30 mouse cellular contexts compared by ENCODE assay signal in genomic region chr9:99325208-99325929, GRCm38 (mm10). TPM values are rescaled to one million over a fixed set of nuclear protein-coding genes. Genes with fewer than 3 reads are reported as not detected.
DNase-seq lines count a peak whose midpoint lies in the region; ATAC-seq and TF ChIP-seq lines count a peak whose summit lies in the region.
"Had no signal": no experiment of that assay in that cellular context is flagged by ENCODE, and none has a peak within 500 bp of the region (broad histone marks: within the 10 kb centered on the region; RNA-seq: fewer than 3 reads in every experiment).

No protein-coding gene starts in this region.

- no peaks in the 10 kb centered on the region for H3K9me3 ChIP-seq in forebrain, postnatal 0 days (ENCODE audit: low read length)
- no peaks in the 10 kb centered on the region for H3K9me3 ChIP-seq in forebrain, embryonic 16.5 days (ENCODE audit: control insufficient read depth, low read length)
- H3K9me3 ChIP-seq in lung, embryonic 16.5 days (ENCODE audit: control insufficient read depth, low read length), result no peaks in the 10 kb centered on the region
- H3K9me3 ChIP-seq in midbrain, embryonic 14.5 days (ENCODE audit: control insufficient read depth, low read length), result no peaks in the 10 kb centered on the region
- no peaks in the 10 kb centered on the region for H3K9me3 ChIP-seq in midbrain, embryonic 13.5 days
- no peaks in the 10 kb centered on the region for H3K9me3 ChIP-seq in neural tube, embryonic 15.5 days (replicated peaks)
- H3K9me3 ChIP-seq: embryonic facial prominence, embryonic 12.5 days; forebrain, embryonic 12.5 days; heart, embryonic 10.5 days; heart, embryonic 13.5 days had no signal

- no peak overlapping the region for H3K4me3 ChIP-seq in forebrain, postnatal 0 days (ENCODE audit: low read depth, low read length)
- H3K4me3 ChIP-seq in forebrain, embryonic 16.5 days (replicated peaks; ENCODE audit: low read length), result no peak overlapping the region
- H3K4me3 ChIP-seq in lung, embryonic 16.5 days (ENCODE audit: low read length), result no peak overlapping the region
- no peak overlapping the region for H3K4me3 ChIP-seq in midbrain, embryonic 14.5 days (replicated peaks; ENCODE audit: low read depth, low read length)
- no peak overlapping the region for H3K4me3 ChIP-seq in midbrain, embryonic 13.5 days (replicated peaks)
- H3K4me3 ChIP-seq in neural tube, embryonic 15.5 days (replicated peaks), result no peak overlapping the region
- H3K4me3 ChIP-seq: embryonic facial prominence, embryonic 12.5 days; erythroblast, embryonic 14.5 days; forebrain, embryonic 12.5 days; heart, adult 2 months; heart, embryonic 10.5 days; heart, embryonic 13.5 days had no signal

- no peaks in the 10 kb centered on the region for H3K36me3 ChIP-seq in forebrain, postnatal 0 days (ENCODE audit: insufficient read depth)
- no peaks in the 10 kb centered on the region for H3K36me3 ChIP-seq in forebrain, embryonic 16.5 days (ENCODE audit: control insufficient read depth, insufficient read depth)
- no peaks in the 10 kb centered on the region for H3K36me3 ChIP-seq in lung, embryonic 16.5 days (ENCODE audit: control insufficient read depth, insufficient read depth, low read length)
- no peaks in the 10 kb centered on the region for H3K36me3 ChIP-seq in midbrain, embryonic 14.5 days (ENCODE audit: control insufficient read depth, insufficient read depth, low read length)
- no peaks in the 10 kb centered on the region for H3K36me3 ChIP-seq in midbrain, embryonic 13.5 days
- H3K36me3 ChIP-seq in neural tube, embryonic 15.5 days, result no peaks in the 10 kb centered on the region
- H3K36me3 ChIP-seq: embryonic facial prominence, embryonic 12.5 days; forebrain, embryonic 12.5 days; heart, embryonic 10.5 days; heart, embryonic 13.5 days had no signal

- ATAC-seq in forebrain, postnatal 0 days, result peak; percentile 53; the same call in 1 of the 2 replicates
- ATAC-seq in forebrain, embryonic 16.5 days, result no peak
- ATAC-seq in lung, embryonic 16.5 days (ENCODE audit: low read depth), result peak; percentile 69; the same call in 1 of the 2 replicates
- ATAC-seq in midbrain, embryonic 14.5 days (ENCODE audit: low FRiP score, low TSS enrichment), result no peak
- ATAC-seq in midbrain, embryonic 13.5 days, result no peak
- no peak for ATAC-seq in neural tube, embryonic 15.5 days (ENCODE audit: low FRiP score)
- ATAC-seq: CD4-positive, CD25-positive, alpha-beta regulatory T cell, adult 4 months; hindbrain, postnatal 0 days; inflammation-experienced regulatory T-cells, adult 6 months had no signal

- H3K27ac ChIP-seq in forebrain, postnatal 0 days (ENCODE audit: low read depth, low read length), result no peak overlapping the region
- H3K27ac ChIP-seq in forebrain, embryonic 16.5 days (ENCODE audit: low read length), result no peak overlapping the region
- no peak overlapping the region for H3K27ac ChIP-seq in lung, embryonic 16.5 days (ENCODE audit: low read length)
- H3K27ac ChIP-seq in midbrain, embryonic 14.5 days (replicated peaks; ENCODE audit: low read depth, low read length), result no peak overlapping the region
- H3K27ac ChIP-seq in midbrain, embryonic 13.5 days, result no peak overlapping the region
- no peak overlapping the region for H3K27ac ChIP-seq in neural tube, embryonic 15.5 days (replicated peaks)
- H3K27ac ChIP-seq: embryonic facial prominence, embryonic 12.5 days; forebrain, embryonic 12.5 days; heart, adult 2 months; heart, embryonic 10.5 days; heart, embryonic 13.5 days; hindbrain, embryonic 14.5 days; hindbrain, postnatal 0 days had no signal

- peaks cover 14% of the 10 kb centered on the region for H3K4me1 ChIP-seq in forebrain, postnatal 0 days (ENCODE audit: insufficient read depth)
- H3K4me1 ChIP-seq in forebrain, embryonic 16.5 days (replicated peaks; ENCODE audit: control insufficient read depth, insufficient read depth, low read length), result peaks cover 18% of the 10 kb centered on the region
- H3K4me1 ChIP-seq in lung, embryonic 16.5 days (replicated peaks; ENCODE audit: control insufficient read depth, insufficient read depth, low read length), result peaks cover 4% of the 10 kb centered on the region
- H3K4me1 ChIP-seq in midbrain, embryonic 14.5 days (ENCODE audit: control insufficient read depth, insufficient read depth, low read length), result 0 out of 2 replicates have a peak, but pooled peaks cover 8% of the 10 kb centered on the region
- H3K4me1 ChIP-seq in midbrain, embryonic 13.5 days (replicated peaks), result peaks cover 7% of the 10 kb centered on the region
- H3K4me1 ChIP-seq in neural tube, embryonic 15.5 days, result no peaks in the 10 kb centered on the region
- H3K4me1 ChIP-seq: embryonic facial prominence, embryonic 12.5 days; forebrain, embryonic 12.5 days; heart, embryonic 10.5 days; heart, embryonic 13.5 days had no signal

- H3K4me2 ChIP-seq in forebrain, postnatal 0 days (ENCODE audit: low read depth), result no peak overlapping the region
- H3K4me2 ChIP-seq in forebrain, embryonic 16.5 days (ENCODE audit: low read length), result no peak overlapping the region
- H3K4me2 ChIP-seq in lung, embryonic 16.5 days (ENCODE audit: low read depth, low read length), result no peak overlapping the region
- H3K4me2 ChIP-seq in midbrain, embryonic 14.5 days (ENCODE audit: low read length), result no peak overlapping the region
- no peak overlapping the region for H3K4me2 ChIP-seq in midbrain, embryonic 13.5 days (replicated peaks)
- H3K4me2 ChIP-seq in neural tube, embryonic 15.5 days, result no peak overlapping the region
- H3K4me2 ChIP-seq: embryonic facial prominence, embryonic 12.5 days; forebrain, embryonic 12.5 days; heart, embryonic 13.5 days; hindbrain, embryonic 14.5 days had no signal

- DNase-seq in forebrain, postnatal 0 days, result no peak
- DNase-seq in lung, postnatal 25 days (ENCODE audit: low spot score), result no peak
- peak; percentile 18 for DNase-seq in midbrain, embryonic 14.5 days
- DNase-seq: adrenal gland, adult 2 months; adrenal gland, postnatal 14 days; cerebellum, adult 18-20 months; cerebellum, adult 9-10 months; cerebellum, postnatal 14 days; gastrocnemius, postnatal 10 days; gastrocnemius, postnatal 36 days; heart, adult 2 months; heart, postnatal 14 days; heart, postnatal 4 days had no signal

- no peak overlapping the region for H3K9ac ChIP-seq in forebrain, postnatal 0 days
- no peak overlapping the region for H3K9ac ChIP-seq in forebrain, embryonic 16.5 days (replicated peaks; ENCODE audit: low read depth, low read length)
- H3K9ac ChIP-seq in lung, embryonic 16.5 days (ENCODE audit: low read length), result no peak overlapping the region
- no peak overlapping the region for H3K9ac ChIP-seq in midbrain, embryonic 14.5 days (replicated peaks; ENCODE audit: low read length)
- no peak overlapping the region for H3K9ac ChIP-seq in midbrain, embryonic 13.5 days (replicated peaks)
- H3K9ac ChIP-seq in neural tube, embryonic 15.5 days (replicated peaks), result no peak overlapping the region
- H3K9ac ChIP-seq: embryonic facial prominence, embryonic 12.5 days; forebrain, embryonic 12.5 days; heart, embryonic 13.5 days; hindbrain, embryonic 14.5 days had no signal

- TF ChIP-seq CTCF in forebrain, postnatal 0 days (IDR thresholded peaks at IDR 0.05; ENCODE audit: low read depth), result no peak

- 73% methylated on average over 7 of the region's 7 CpGs for WGBS in forebrain, postnatal 0 days
- WGBS in forebrain, embryonic 16.5 days, result 78% methylated on average over 7 of the region's 7 CpGs
- WGBS in lung, embryonic 16.5 days, result 54% methylated on average over 7 of the region's 7 CpGs
- 83% methylated on average over 7 of the region's 7 CpGs for WGBS in midbrain, embryonic 14.5 days
- WGBS in midbrain, embryonic 13.5 days, result 87% methylated on average over 7 of the region's 7 CpGs
- 82% methylated on average over 7 of the region's 7 CpGs for WGBS in neural tube, embryonic 15.5 days

- H3K27me3 ChIP-seq in forebrain, postnatal 0 days (ENCODE audit: insufficient read depth, low read length), result no peaks in the 10 kb centered on the region
- no peaks in the 10 kb centered on the region for H3K27me3 ChIP-seq in forebrain, embryonic 16.5 days (replicated peaks; ENCODE audit: control insufficient read depth, insufficient read depth, low read length)
- H3K27me3 ChIP-seq in lung, embryonic 16.5 days (ENCODE audit: control insufficient read depth, insufficient read depth, low read depth, low read length), result no peaks in the 10 kb centered on the region
- H3K27me3 ChIP-seq in midbrain, embryonic 14.5 days (ENCODE audit: control insufficient read depth, insufficient read depth, low read length), result no peaks in the 10 kb centered on the region
- H3K27me3 ChIP-seq in midbrain, embryonic 13.5 days, result no peaks in the 10 kb centered on the region
- H3K27me3 ChIP-seq in neural tube, embryonic 15.5 days (replicated peaks), result no peaks in the 10 kb centered on the region
- H3K27me3 ChIP-seq: embryonic facial prominence, embryonic 12.5 days; forebrain, embryonic 12.5 days had no signal

RNA-seq across cellular contexts. Expression of gene Esyt3, which starts 33.0 kb away (rescaled TPM):
- 2.6 and 4.3 TPM in 2 replicates for total RNA-seq in forebrain, postnatal 0 days (2014; rRNA removed)
- polyA plus RNA-seq in forebrain, postnatal 0 days (2015; fragmentation: Nextera tagmentation; extraction: Ambion mirVana), result 1.2 and 1.3 TPM in 2 replicates
- 0.55 and 0.66 TPM in 2 replicates for polyA plus RNA-seq in forebrain, embryonic 16.5 days (2015; fragmentation: Nextera tagmentation; extraction: Ambion mirVana)
- polyA plus RNA-seq in lung, embryonic 16.5 days (2015; fragmentation: Nextera tagmentation; extraction: Ambion mirVana), result 0.65 and 0.70 TPM in 2 replicates
- polyA plus RNA-seq in midbrain, embryonic 14.5 days (2014; fragmentation: Nextera tagmentation; extraction: Ambion mirVana), result 0.26 and 0.39 TPM in 2 replicates
- polyA plus RNA-seq in midbrain, embryonic 13.5 days (2015; fragmentation: Nextera tagmentation; extraction: Ambion mirVana), result 0.30 and 0.46 TPM in 2 replicates
- polyA plus RNA-seq in neural tube, embryonic 15.5 days (2015; fragmentation: Nextera tagmentation; extraction: Ambion mirVana), result 0.60 and 0.64 TPM in 2 replicates
- total RNA-seq: gastrocnemius, adult 18-20 months; gastrocnemius, postnatal 36 days; granulocyte monocyte progenitor cell, adult 5-6 weeks; MEL had no signal
- polyA plus RNA-seq: C2C12; CD4-positive, CD25-positive, alpha-beta regulatory T cell, adult 4 months; erythroblast, embryonic 14.5 days had no signal

Comparison
In these comparisons a context has a peak if more than half of its experiments do, and no peak if none do; other contexts are left out.
1. ATAC-seq: peak in forebrain, postnatal 0 days (single experiment) and lung, embryonic 16.5 days (single experiment); none in forebrain, embryonic 16.5 days (single experiment), midbrain, embryonic 14.5 days (single experiment), midbrain, embryonic 13.5 days (single experiment) and neural tube, embryonic 15.5 days (single experiment).